Mouse (Mus musculus): ENCODE results near the gene Haus8. TPM values are rescaled to one million over a fixed set of nuclear protein-coding genes. Genes with fewer than 3 reads are reported as not detected.
"Not testable (repeated sequence)": the region's sequence is repeated elsewhere in the genome, so short reads cannot be mapped to it uniquely, and the experiment has no call there.

The Haus8 gene
- total RNA-seq, 2 experiments from 2014 or later = 49.9 to 69.7 TPM

GRCm38 (mm10) chr8:71289098-71289497, 16.4 kb upstream of the Haus8 start:
- ATAC-seq (replicated peaks; ENCODE audit: low FRiP score, poor library complexity, severe bottlenecking) = no peak

- no peak for ATAC-seq (replicated peaks; ENCODE audit: low FRiP score, poor library complexity, severe bottlenecking)
Measured at GRCm38 (mm10) chr8:71288441-71288949, 15.8 kb upstream of the Haus8 start.

GRCm38 (mm10) chr8:71286223-71286622, 13.5 kb upstream of the Haus8 start:
- not testable (repeated sequence) for ATAC-seq (replicated peaks; ENCODE audit: low FRiP score, poor library complexity, severe bottlenecking)

GRCm38 (mm10) chr8:71282621-71283020, 9.9 kb upstream of the Haus8 start:
- no peak for ATAC-seq (replicated peaks; ENCODE audit: low FRiP score, poor library complexity, severe bottlenecking)

GRCm38 (mm10) chr8:71281731-71282130, 9.0 kb upstream of the Haus8 start:
- not testable (repeated sequence) for ATAC-seq (replicated peaks; ENCODE audit: low FRiP score, poor library complexity, severe bottlenecking)

- ATAC-seq (replicated peaks; ENCODE audit: low FRiP score, poor library complexity, severe bottlenecking) = not testable (repeated sequence)
Measured at GRCm38 (mm10) chr8:71279409-71279808, 6.7 kb upstream of the Haus8 start.

- no peak for ATAC-seq (replicated peaks; ENCODE audit: low FRiP score, poor library complexity, severe bottlenecking)
Measured at GRCm38 (mm10) chr8:71276166-71276565, 3.4 kb upstream of the Haus8 start.

GRCm38 (mm10) chr8:71274478-71274877, 1.7 kb upstream of the Haus8 start:
- ATAC-seq (replicated peaks; ENCODE audit: low FRiP score, poor library complexity, severe bottlenecking) = no peak

GRCm38 (mm10) chr8:71273151-71273510, 397 bp upstream of the Haus8 start:
- ATAC-seq (replicated peaks; ENCODE audit: low FRiP score, poor library complexity, severe bottlenecking) = peak; percentile 59

GRCm38 (mm10) chr8:71271630-71272029, 1.1 kb downstream of the Haus8 start:
- no peak for ATAC-seq (replicated peaks; ENCODE audit: low FRiP score, poor library complexity, severe bottlenecking)

- ATAC-seq (replicated peaks; ENCODE audit: low FRiP score, poor library complexity, severe bottlenecking) = not testable (repeated sequence)
Measured at GRCm38 (mm10) chr8:71268286-71268685, 4.4 kb downstream of the Haus8 start.

- no peak for ATAC-seq (replicated peaks; ENCODE audit: low FRiP score, poor library complexity, severe bottlenecking)
Measured at GRCm38 (mm10) chr8:71267690-71268089, 5.0 kb downstream of the Haus8 start.

GRCm38 (mm10) chr8:71261234-71261633, 11.5 kb downstream of the Haus8 start:
- no peak; the same call in 1 of the 2 replicates for ATAC-seq (replicated peaks; ENCODE audit: low FRiP score, poor library complexity, severe bottlenecking)

GRCm38 (mm10) chr8:71256545-71257232, 16.0 kb downstream of the Haus8 start:
- no peak for ATAC-seq (replicated peaks; ENCODE audit: low FRiP score, poor library complexity, severe bottlenecking)

- no peak for ATAC-seq (replicated peaks; ENCODE audit: low FRiP score, poor library complexity, severe bottlenecking)
Measured at GRCm38 (mm10) chr8:71248203-71248602, 24.5 kb downstream of the Haus8 start.

- ATAC-seq (replicated peaks; ENCODE audit: low FRiP score, poor library complexity, severe bottlenecking) = no peak
Measured at GRCm38 (mm10) chr8:71242757-71243156, 30.0 kb downstream of the Haus8 start.

GRCm38 (mm10) chr8:71224560-71224959, 48.2 kb downstream of the Haus8 start:
- 0 out of 2 replicates have a peak, but pooled peaks have one; percentile 59 for ATAC-seq (replicated peaks; ENCODE audit: low FRiP score, poor library complexity, severe bottlenecking)

- peak; percentile 49; the same call in 1 of the 2 replicates for ATAC-seq (replicated peaks; ENCODE audit: low FRiP score, poor library complexity, severe bottlenecking)
Measured at GRCm38 (mm10) chr8:71214266-71214665, 58.5 kb downstream of the Haus8 start.

- peak; percentile 71 for ATAC-seq (replicated peaks; ENCODE audit: low FRiP score, poor library complexity, severe bottlenecking)
Measured at GRCm38 (mm10) chr8:71205541-71205967, 67.2 kb downstream of the Haus8 start.
